Mouse (Mus musculus) forebrain, embryonic 16.5 days (tissue): ENCODE data around the gene Spata5. TPM values are rescaled to one million over a fixed set of nuclear protein-coding genes. Genes with fewer than 3 reads are reported as not detected.
"Not testable (repeated sequence)": the region's sequence is repeated elsewhere in the genome, so short reads cannot be mapped to it uniquely, and the experiment has no call there.

Experiments
- ATAC-seq: fragments of 200-750 bp; cut with Nextera tagmentation; 2 replicates; pipeline ENCODE4 v1.8.0; 2017; ENCODE audit warnings: mild to moderate bottlenecking, moderate library complexity
- H3K27ac ChIP-seq: fragments of 300-500 bp; sonication (generic); 2 replicates; pipeline ENCODE4 v1.5.1; 2014; ENCODE audit warnings: low read length, control low read depth
- H3K27me3 ChIP-seq: fragments of 300-500 bp; sonication (generic); replicated peaks from 2 replicates; pipeline ENCODE4 v1.6.1; 2014; ENCODE audit warnings: low read length; ENCODE audit not compliant: control insufficient read depth, insufficient read depth
- H3K36me3 ChIP-seq: fragments of 300-500 bp; sonication (generic); 2 replicates; pipeline ENCODE4 v1.6.1; 2014; ENCODE audit not compliant: control insufficient read depth, insufficient read depth
- H3K4me1 ChIP-seq: fragments of 300-500 bp; sonication (generic); replicated peaks from 2 replicates; pipeline ENCODE4 v1.6.1; 2014; ENCODE audit warnings: low read length; ENCODE audit not compliant: control insufficient read depth, insufficient read depth
- H3K4me2 ChIP-seq: fragments of 300-500 bp; sonication (generic); 2 replicates; pipeline ENCODE4 v1.6.1; 2014; ENCODE audit warnings: mild to moderate bottlenecking, low read length, control low read depth
- H3K4me3 ChIP-seq: fragments of 300-500 bp; sonication (generic); replicated peaks from 2 replicates; pipeline ENCODE4 v1.5.1; 2014; ENCODE audit warnings: mild to moderate bottlenecking, low read length, control low read depth
- H3K9ac ChIP-seq: fragments of 300-500 bp; sonication (generic); replicated peaks from 2 replicates; pipeline ENCODE4 v1.6.1; 2014; ENCODE audit warnings: low read depth, low read length, control low read depth
- H3K9me3 ChIP-seq: fragments of 300-500 bp; sonication (generic); 2 replicates; pipeline ENCODE4 v1.6.1; 2016; ENCODE audit warnings: low read length; ENCODE audit not compliant: control insufficient read depth
- WGBS: fragments of 180-500 bp; shearing (Covaris S2); extraction: QIAGEN DNeasy Blood & Tissue Kit; methylation state at CpG from one replicate; pipeline ENCODE4 v1.1.7; 2014; 5-methylcytosine and 5-hydroxymethylcytosine counted together
- polyA plus RNA-seq: library from polyadenylated mRNA; unstranded; fragments of >200 nt; fragmentation: Nextera tagmentation; extraction: Ambion mirVana; gene quantifications from 2 replicates; pipeline ENCODE4 v1.2.1, GENCODE M21; 2015

Spata5 gene
- polyA plus RNA-seq, 1 experiment from 2014 or later = 37.6 TPM

GRCm38 (mm10) chr3:37599641-37600040 is 179.9 kb downstream of the Spata5 start:
- not testable (repeated sequence) for H3K27ac ChIP-seq, H3K4me2 ChIP-seq, H3K9me3 ChIP-seq, H3K4me1 ChIP-seq, H3K27me3 ChIP-seq, H3K36me3 ChIP-seq, H3K9ac ChIP-seq, H3K4me3 ChIP-seq, ATAC-seq
- WGBS = 95% methylated on average over 14 of the region's 14 CpGs

- 97% methylated on average over 9 of the region's 9 CpGs for WGBS
- no peak overlapping the region for H3K9ac ChIP-seq
Observed at GRCm38 (mm10) chr3:37602356-37602755, 182.7 kb downstream of the Spata5 start.

DNA sequence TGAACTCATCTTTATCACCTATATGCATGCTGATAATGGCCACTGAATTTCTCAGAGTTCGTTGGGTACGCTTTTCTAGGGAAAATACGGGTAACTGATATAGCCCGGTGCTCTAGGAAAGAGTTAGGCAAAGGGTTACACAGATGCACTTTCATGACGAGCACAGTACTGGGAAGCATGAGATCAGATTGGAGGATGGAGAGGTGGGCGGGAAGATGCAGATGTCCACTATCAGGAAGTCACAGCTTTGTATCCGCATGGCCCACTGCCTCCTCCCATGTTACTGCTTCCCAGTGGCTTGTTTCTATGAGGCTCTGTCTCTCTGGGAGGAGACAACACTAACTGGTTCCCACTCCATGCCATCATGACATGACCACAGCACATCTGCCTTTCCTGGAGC is 183.2 kb downstream of the Spata5 start:
- Histone ChIP-seq H3K9ac (no peak overlapping the region), H3K4me1 (peaks cover 2% of the 10 kb centered on the region; the same call in 1 of the 2 replicates), H3K27ac (no peak overlapping the region), H3K9me3 (no peaks in the 10 kb centered on the region), H3K36me3 (no peaks in the 10 kb centered on the region), H3K4me3 (no peak overlapping the region), H3K4me2 (no peak overlapping the region), H3K27me3 (no peaks in the 10 kb centered on the region)
- 96% methylated on average over 7 of the region's 7 CpGs for WGBS
- no peak for ATAC-seq

More at GRCm38 (mm10) chr3:37602356-37602755, 182.7 kb downstream of the Spata5 start:
- Histone ChIP-seq H3K27ac (no peak overlapping the region), H3K4me3 (no peak overlapping the region), H3K4me2 (no peak overlapping the region), H3K4me1 (peaks cover 2% of the 10 kb centered on the region; the same call in 1 of the 2 replicates), H3K9me3 (no peaks in the 10 kb centered on the region), H3K36me3 (no peaks in the 10 kb centered on the region), H3K27me3 (no peaks in the 10 kb centered on the region)
- no peak for ATAC-seq

GRCm38 (mm10) chr3:37603541-37603940 is 183.8 kb downstream of the Spata5 start:
- Histone ChIP-seq H3K36me3 (no peaks in the 10 kb centered on the region), H3K4me2 (no peak overlapping the region), H3K27me3 (no peaks in the 10 kb centered on the region), H3K4me1 (peaks cover 2% of the 10 kb centered on the region; the same call in 1 of the 2 replicates), H3K4me3 (no peak overlapping the region), H3K9me3 (no peaks in the 10 kb centered on the region), H3K9ac (no peak overlapping the region), H3K27ac (no peak overlapping the region)
- WGBS = 76% methylated on average over 3 of the region's 3 CpGs
- ATAC-seq = no peak

- H3K4me1 ChIP-seq = peaks cover 2% of the 10 kb centered on the region; the same call in 1 of the 2 replicates
- ATAC-seq = peak; percentile 67
- H3K4me2 ChIP-seq = no peak overlapping the region
- H3K36me3 ChIP-seq = no peaks in the 10 kb centered on the region
- no peak overlapping the region for H3K4me3 ChIP-seq
- H3K27ac ChIP-seq = no peak overlapping the region
- no peak overlapping the region for H3K9ac ChIP-seq
- no peaks in the 10 kb centered on the region for H3K27me3 ChIP-seq
- 39% methylated on average over 13 of the region's 13 CpGs for WGBS
- H3K9me3 ChIP-seq = no peaks in the 10 kb centered on the region
Observed at GRCm38 (mm10) chr3:37604976-37605875, 185.5 kb downstream of the Spata5 start.

DNA sequence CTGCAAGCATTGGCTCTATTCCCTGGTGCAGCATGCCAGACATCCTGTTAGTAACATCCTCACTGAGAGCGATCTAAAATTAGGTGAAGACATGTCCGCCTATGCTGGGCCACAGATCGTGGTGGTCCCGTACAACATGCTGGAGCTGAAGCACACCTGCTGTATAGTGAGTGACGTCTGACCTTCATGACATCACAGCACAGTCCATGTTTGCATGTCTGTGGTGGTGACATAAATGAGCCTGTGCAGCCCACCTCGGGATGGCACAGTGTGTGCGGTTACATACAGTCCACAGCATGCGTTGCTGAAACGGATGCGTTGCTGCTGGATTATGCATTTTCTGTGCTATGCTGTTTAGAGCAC is 186.2 kb downstream of the Spata5 start:
- no peak overlapping the region for H3K4me2 ChIP-seq
- H3K27me3 ChIP-seq = no peaks in the 10 kb centered on the region
- H3K36me3 ChIP-seq = no peaks in the 10 kb centered on the region
- H3K4me1 ChIP-seq = peaks cover 2% of the 10 kb centered on the region; the same call in 1 of the 2 replicates
- H3K4me3 ChIP-seq = no peak overlapping the region
- WGBS = 75% methylated on average over 10 of the region's 10 CpGs
- no peak overlapping the region for H3K27ac ChIP-seq
- no peak overlapping the region for H3K9ac ChIP-seq
- H3K9me3 ChIP-seq = no peaks in the 10 kb centered on the region
- ATAC-seq = peak; percentile 31; the same call in 1 of the 2 replicates

DNA sequence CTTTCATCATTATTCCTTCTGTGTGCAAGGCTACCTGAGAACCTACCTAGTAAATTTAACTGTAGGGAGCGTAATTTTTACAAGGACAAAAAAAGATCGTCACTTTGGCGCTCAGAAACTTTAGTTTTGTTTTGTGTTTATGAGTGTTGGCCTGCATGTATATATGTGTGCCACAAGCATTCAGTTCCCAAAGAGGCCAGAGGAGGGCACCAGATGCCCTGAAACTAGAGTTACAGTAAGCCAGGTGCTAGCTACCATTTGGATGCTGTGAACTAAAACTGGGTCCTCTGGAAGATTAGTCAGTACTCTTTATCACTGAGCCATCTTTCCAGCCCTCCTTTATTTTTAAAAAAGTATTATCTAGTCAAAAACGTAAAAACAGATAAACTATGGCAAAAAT is 189.2 kb downstream of the Spata5 start:
- H3K27ac ChIP-seq = no peak overlapping the region
- no peak overlapping the region for H3K4me3 ChIP-seq
- no peaks in the 10 kb centered on the region for H3K27me3 ChIP-seq
- no peak overlapping the region for H3K9ac ChIP-seq
- WGBS = 94% methylated on average over 4 of the region's 4 CpGs
- no peaks in the 10 kb centered on the region for H3K36me3 ChIP-seq
- H3K9me3 ChIP-seq = no peaks in the 10 kb centered on the region; the same call in 1 of the 2 replicates
- H3K4me2 ChIP-seq = no peak overlapping the region
- no peak for ATAC-seq
- peaks cover 2% of the 10 kb centered on the region; the same call in 1 of the 2 replicates for H3K4me1 ChIP-seq

DNA sequence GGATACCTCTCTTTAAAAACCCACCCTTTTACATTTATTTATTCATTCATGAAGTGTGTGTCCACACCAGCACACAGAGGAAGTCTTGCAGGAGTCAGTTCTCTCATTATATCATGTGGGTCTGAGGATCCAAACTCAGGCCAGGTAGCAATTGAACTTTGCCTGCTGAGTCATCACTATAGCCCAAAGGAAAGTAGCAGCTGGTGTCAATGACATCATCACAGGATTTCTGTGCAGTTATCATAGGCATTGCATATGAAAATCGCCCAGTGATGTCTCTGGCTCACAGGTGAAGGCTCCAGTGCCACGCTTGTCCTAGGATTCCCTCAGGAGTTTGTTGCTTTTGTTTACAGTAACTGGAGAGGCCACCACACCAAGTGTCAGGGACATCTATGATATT is 191.0 kb downstream of the Spata5 start:
- no peak for ATAC-seq
- no peak overlapping the region for H3K27ac ChIP-seq
- H3K4me2 ChIP-seq = no peak overlapping the region
- 95% methylated on average over 2 of the region's 2 CpGs for WGBS
- H3K27me3 ChIP-seq = no peaks in the 10 kb centered on the region
- no peak overlapping the region for H3K9ac ChIP-seq
- H3K36me3 ChIP-seq = no peaks in the 10 kb centered on the region
- 0 out of 2 replicates have a peak, but pooled peaks cover 2% of the 10 kb centered on the region for H3K4me1 ChIP-seq
- no peak overlapping the region for H3K4me3 ChIP-seq
- H3K9me3 ChIP-seq = no peaks in the 10 kb centered on the region; the same call in 1 of the 2 replicates

DNA sequence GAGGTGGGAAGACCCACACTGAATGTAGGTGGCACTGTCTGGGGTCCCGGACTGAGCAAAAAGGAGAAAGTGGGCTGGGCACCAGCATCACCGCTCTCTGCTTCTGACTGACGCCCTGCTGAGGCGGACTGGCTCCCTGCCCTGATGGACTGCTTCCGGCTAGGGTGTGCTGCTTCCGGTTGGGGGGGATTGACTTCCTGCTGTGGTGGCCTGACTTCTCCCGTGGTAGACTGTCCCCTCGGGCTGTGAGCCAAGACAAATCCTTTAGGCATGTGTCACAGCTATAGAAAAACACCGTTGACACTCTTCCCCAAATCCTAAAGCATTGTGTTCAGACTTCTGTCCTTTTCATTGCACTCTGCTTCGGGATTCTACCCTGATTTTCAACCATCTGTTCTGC is 194.0 kb downstream of the Spata5 start:
- Histone ChIP-seq H3K27me3 (no peaks in the 10 kb centered on the region), H3K9me3 (no peaks in the 10 kb centered on the region; the same call in 1 of the 2 replicates), H3K4me1 (no peaks in the 10 kb centered on the region), H3K4me3 (no peak overlapping the region), H3K4me2 (no peak overlapping the region), H3K36me3 (no peaks in the 10 kb centered on the region), H3K9ac (no peak overlapping the region), H3K27ac (no peak overlapping the region)
- 56% methylated on average over 10 of the region's 10 CpGs for WGBS
- ATAC-seq = peak; percentile 12; the same call in 1 of the 2 replicates
